Mouse (Mus musculus) ES-Bruce4 (cell line): ENCODE results near the gene Zswim4. TPM values are rescaled to one million over a fixed set of nuclear protein-coding genes. Genes with fewer than 3 reads are reported as not detected.
A peak's percentile ranks its signal among the peaks of the same experiment; 100 is the strongest.

Experiments
- H3K27ac ChIP-seq: 2 replicates; pipeline ENCODE4 v1.5.1; 2012; ENCODE audit warnings: low read length, inconsistent platforms; ENCODE audit not compliant: insufficient read depth
- H3K27me3 ChIP-seq: 2 replicates; pipeline ENCODE4 v1.6.1; 2012; ENCODE audit warnings: mild to moderate bottlenecking, low read length, inconsistent platforms; ENCODE audit not compliant: control insufficient read depth, poor library complexity, insufficient read depth, severe bottlenecking
- H3K36me3 ChIP-seq: 2 replicates; pipeline ENCODE4 v1.6.1; 2012; ENCODE audit warnings: inconsistent platforms, mild to moderate bottlenecking, low read length, moderate library complexity; ENCODE audit not compliant: control insufficient read depth, poor library complexity, insufficient read depth, severe bottlenecking
- H3K4me1 ChIP-seq: one replicate; pipeline ENCODE4 v1.8.1; 2011; ENCODE audit warnings: low read length; ENCODE audit not compliant: control insufficient read depth, insufficient read depth
- H3K4me3 ChIP-seq: 2 replicates; pipeline ENCODE4 v1.5.1; 2011; ENCODE audit warnings: low read depth, mild to moderate bottlenecking, low read length
- H3K9ac ChIP-seq: 2 replicates; pipeline ENCODE4 v1.6.1; 2012; ENCODE audit warnings: low read depth, mild to moderate bottlenecking, inconsistent platforms; ENCODE audit not compliant: poor library complexity, severe bottlenecking
- H3K9me3 ChIP-seq: replicated peaks from 2 replicates; pipeline ENCODE4 v1.6.1; 2012; ENCODE audit warnings: mild to moderate bottlenecking, low read length, inconsistent platforms; ENCODE audit not compliant: control insufficient read depth, poor library complexity, insufficient read depth, severe bottlenecking
- CTCF ChIP-seq: IDR thresholded peaks from one replicate; pipeline ENCODE4 v1.8.1; 2011; ENCODE audit warnings: low read depth, low read length
- EP300 ChIP-seq: IDR thresholded peaks from 2 replicates; pipeline ENCODE4 v1.6.1; 2011; ENCODE audit warnings: low read depth, low read length; ENCODE audit not compliant: insufficient read depth
- POLR2A ChIP-seq: IDR thresholded peaks from one replicate; pipeline ENCODE4 v1.8.1; 2011; ENCODE audit warnings: low read length; ENCODE audit not compliant: insufficient read depth
- polyA plus RNA-seq: library from polyadenylated mRNA; stranded (reverse); fragments of >200 nt; gene quantifications from 2 replicates; pipeline ENCODE4 v1.2.4, GENCODE M21; 2011; ENCODE audit warnings: low read depth; ENCODE audit not compliant: missing spikeins, insufficient read depth, insufficient read length

Zswim4 gene
- polyA plus RNA-seq, 1 experiment: 14.8 TPM

DNA sequence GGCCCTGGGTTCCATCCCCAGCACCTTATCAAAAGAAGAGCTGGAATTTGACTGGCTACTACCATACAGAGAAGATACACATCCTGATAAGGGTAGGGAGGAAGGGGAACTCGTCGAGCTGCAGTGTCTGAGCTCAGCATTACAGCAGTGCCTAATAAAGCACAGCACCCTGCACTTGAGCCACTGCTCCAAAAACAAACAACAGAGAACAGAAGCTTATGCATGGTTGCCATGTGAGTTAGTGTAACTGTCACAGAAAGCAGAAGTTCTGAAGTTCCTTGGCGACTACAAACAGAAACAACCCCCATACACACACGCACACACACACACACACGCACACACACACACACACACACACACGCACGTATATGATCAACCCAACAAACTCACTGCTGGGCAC lies 16.8 kb downstream of the Zswim4 start:
- TF ChIP-seq POLR2A: no peak
- no peak for TF ChIP-seq CTCF
- no peak for TF ChIP-seq EP300
- no peak overlapping the region for H3K27ac ChIP-seq
- H3K36me3 ChIP-seq: peaks cover 20% of the 10 kb centered on the region
- H3K9me3 ChIP-seq: no peaks in the 10 kb centered on the region
- no peak overlapping the region for H3K4me3 ChIP-seq
- no peaks in the 10 kb centered on the region for H3K27me3 ChIP-seq
- peaks cover 4% of the 10 kb centered on the region for H3K4me1 ChIP-seq
- no peak overlapping the region for H3K9ac ChIP-seq

GRCm38 (mm10) chr8:84218143-84218542 lies 18.7 kb downstream of the Zswim4 start:
- Histone ChIP-seq H3K9me3 (no peaks in the 10 kb centered on the region), H3K27me3 (no peaks in the 10 kb centered on the region), H3K9ac (no peak overlapping the region), H3K36me3 (peaks cover 24% of the 10 kb centered on the region), H3K4me3 (no peak overlapping the region), H3K27ac (no peak overlapping the region), H3K4me1 (peaks cover 4% of the 10 kb centered on the region)
- TF ChIP-seq POLR2A (no peak), EP300 (no peak), CTCF (no peak)

DNA sequence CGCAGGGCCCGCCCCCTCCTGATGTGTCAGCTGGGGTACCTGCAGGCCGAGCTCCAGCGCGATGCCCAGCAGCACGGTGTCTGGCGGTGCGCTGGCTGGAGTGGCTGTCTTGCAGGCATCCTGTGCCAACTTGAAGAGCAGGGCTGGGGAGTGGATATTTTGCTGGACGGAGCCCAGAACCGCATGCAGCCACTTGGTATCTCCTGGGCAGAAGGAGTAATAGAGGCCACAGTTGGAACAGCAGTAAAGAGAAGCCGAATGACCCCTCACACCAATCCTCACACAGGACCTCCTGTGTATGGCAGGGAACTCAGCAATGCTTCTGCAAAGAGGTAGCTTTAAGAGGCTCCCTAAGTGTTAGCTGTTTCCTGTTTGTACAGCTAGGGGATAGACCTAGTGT lies 19.6 kb downstream of the Zswim4 start:
- TF ChIP-seq EP300 (no peak), CTCF (no peak), POLR2A (no peak)
- Histone ChIP-seq H3K27ac (no peak overlapping the region), H3K9me3 (no peaks in the 10 kb centered on the region), H3K4me3 (no peak overlapping the region), H3K36me3 (peaks cover 25% of the 10 kb centered on the region), H3K9ac (no peak overlapping the region), H3K4me1 (peaks cover under 1% of the 10 kb centered on the region), H3K27me3 (no peaks in the 10 kb centered on the region)

DNA sequence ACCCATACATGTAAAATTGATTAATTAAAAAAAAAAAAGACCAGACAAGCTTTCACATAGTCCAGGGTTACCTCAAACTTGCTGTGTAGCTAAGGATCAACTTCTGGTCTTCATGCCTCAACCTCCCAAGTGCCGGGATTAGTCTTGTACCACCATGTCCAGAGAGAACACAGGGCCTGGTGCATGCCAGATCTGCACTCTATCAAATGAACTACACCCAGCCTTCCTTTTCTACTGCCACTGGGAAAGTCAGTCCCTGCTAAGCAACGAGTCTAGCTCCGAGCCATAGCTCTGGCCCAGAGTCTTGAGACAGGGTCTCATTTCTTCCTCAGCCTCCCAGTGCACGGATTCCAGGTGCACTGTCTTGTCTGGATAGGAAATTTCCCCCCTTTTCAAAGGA lies 23.6 kb downstream of the Zswim4 start:
- H3K4me3 ChIP-seq: no peak overlapping the region

DNA sequence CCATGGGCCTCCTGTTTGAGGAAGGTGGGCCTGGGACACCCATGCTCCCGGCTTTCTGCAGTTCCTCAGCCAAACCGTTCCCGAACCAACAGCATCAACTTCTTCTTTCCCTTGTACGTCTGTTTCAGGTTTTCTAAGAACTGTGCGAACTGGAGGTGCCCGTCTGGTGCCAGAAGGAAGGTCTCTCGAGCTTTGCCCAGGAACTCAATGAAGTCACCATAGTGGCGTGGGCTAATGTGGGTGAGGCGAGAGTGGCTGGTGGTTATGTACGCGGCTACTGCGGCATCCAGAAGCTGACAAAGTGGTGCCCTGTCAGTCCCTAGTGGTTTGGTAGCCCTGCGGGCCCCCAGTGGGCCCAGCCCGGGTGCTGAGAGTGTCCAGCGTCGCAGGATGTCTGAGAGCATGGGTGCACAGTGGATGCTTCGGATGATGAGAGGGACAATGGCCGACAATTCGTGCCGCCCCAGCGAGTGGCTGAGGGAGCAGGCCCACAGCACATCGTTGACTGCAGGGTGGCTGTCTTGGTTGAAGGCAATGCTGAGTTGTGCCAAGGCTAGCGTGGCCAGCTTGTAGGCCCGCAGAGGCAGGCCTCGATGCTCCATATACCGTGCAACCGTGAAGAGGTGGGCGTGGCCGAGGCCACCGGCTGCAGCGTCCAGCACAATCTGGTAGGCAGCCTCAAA lies 24.8 kb downstream of the Zswim4 start:
- Histone ChIP-seq H3K36me3 (peaks cover 26% of the 10 kb centered on the region), H3K9me3 (no peaks in the 10 kb centered on the region), H3K4me3 (no peak overlapping the region), H3K4me1 (no peaks in the 10 kb centered on the region), H3K27ac (no peak overlapping the region), H3K9ac (no peak overlapping the region), H3K27me3 (no peaks in the 10 kb centered on the region)
- TF ChIP-seq POLR2A (no peak), CTCF (no peak), EP300 (no peak)

More for the DNA sequence above, 23.6 kb downstream of the Zswim4 start:
- H3K9ac ChIP-seq: no peak overlapping the region
- H3K36me3 ChIP-seq: peaks cover 32% of the 10 kb centered on the region
- no peaks in the 10 kb centered on the region for H3K9me3 ChIP-seq
- no peak for TF ChIP-seq EP300
- no peak for TF ChIP-seq POLR2A
- TF ChIP-seq CTCF: no peak
- no peaks in the 10 kb centered on the region for H3K4me1 ChIP-seq
- no peak overlapping the region for H3K27ac ChIP-seq
- H3K27me3 ChIP-seq: no peaks in the 10 kb centered on the region

GRCm38 (mm10) chr8:84211202-84211601 lies 25.7 kb downstream of the Zswim4 start:
- H3K27ac ChIP-seq: peak overlapping the region; percentile 15
- no peaks in the 10 kb centered on the region for H3K4me1 ChIP-seq
- no peaks in the 10 kb centered on the region for H3K27me3 ChIP-seq
- no peak overlapping the region for H3K9ac ChIP-seq
- H3K36me3 ChIP-seq: peaks cover 29% of the 10 kb centered on the region
- H3K9me3 ChIP-seq: no peaks in the 10 kb centered on the region
- no peak for TF ChIP-seq CTCF
- no peak for TF ChIP-seq POLR2A
- TF ChIP-seq EP300: no peak
- no peak overlapping the region for H3K4me3 ChIP-seq
